Mouse (Mus musculus) adipocyte (in vitro differentiated cells): ENCODE results near the gene Isca2.

ENCODE experiments used
- DNase-seq: peaks from one replicate; pipeline ENCODE4 v3.0.0-alpha.2; 2016; ENCODE audit warnings: low spot score

Gene Isca2

GRCm38 (mm10) chr12:84819236-84820168, 46.5 kb downstream of the Isca2 start:
- peak; percentile 53 for DNase-seq

- DNase-seq: peak; percentile 68
These were observed 50.5 kb downstream of the Isca2 start for GRCm38 (mm10) chr12:84823601-84824000.

GRCm38 (mm10) chr12:84824203-84824602, 51.2 kb downstream of the Isca2 start:
- DNase-seq: no peak
